Mouse (Mus musculus) lung, embryonic 14.5 days (tissue): ENCODE data around the gene Pnliprp1. TPM values are rescaled to one million over a fixed set of nuclear protein-coding genes. Genes with fewer than 3 reads are reported as not detected.

Source experiments
- ATAC-seq: fragments of 200-750 bp; cut with Nextera tagmentation; 2 replicates; pipeline ENCODE4 v1.8.0; 2017; ENCODE audit warnings: mild to moderate bottlenecking, moderate TSS enrichment, moderate library complexity; ENCODE audit not compliant: insufficient read depth
- DNase-seq: peaks from one replicate; pipeline ENCODE4 v3.0.0-alpha.2; 2015
- H3K27ac ChIP-seq: fragments of 300-500 bp; sonication (generic); 2 replicates; pipeline ENCODE4 v1.5.1; 2014; ENCODE audit warnings: low read depth, mild to moderate bottlenecking, moderate library complexity
- H3K27me3 ChIP-seq: fragments of 300-500 bp; sonication (generic); 2 replicates; pipeline ENCODE4 v1.6.1; 2014; ENCODE audit warnings: low read length, control low read depth; ENCODE audit not compliant: insufficient read depth
- H3K36me3 ChIP-seq: fragments of 300-500 bp; sonication (generic); 2 replicates; pipeline ENCODE4 v1.6.1; 2014; ENCODE audit warnings: control low read depth; ENCODE audit not compliant: insufficient read depth
- H3K4me1 ChIP-seq: fragments of 300-500 bp; sonication (generic); 2 replicates; pipeline ENCODE4 v1.6.1; 2014; ENCODE audit warnings: antibody characterized with exemption, control low read depth; ENCODE audit not compliant: insufficient read depth
- H3K4me2 ChIP-seq: fragments of 300-500 bp; sonication (generic); 2 replicates; pipeline ENCODE4 v1.6.1; 2014; ENCODE audit warnings: mild to moderate bottlenecking
- H3K4me3 ChIP-seq: fragments of 300-500 bp; sonication (generic); 2 replicates; pipeline ENCODE4 v1.5.1; 2014; ENCODE audit warnings: low read depth, low read length
- H3K9ac ChIP-seq: fragments of 300-500 bp; sonication (generic); 2 replicates; pipeline ENCODE4 v1.6.1; 2014
- H3K9me3 ChIP-seq: fragments of 300-500 bp; sonication (generic); 2 replicates; pipeline ENCODE4 v1.6.1; 2016; ENCODE audit warnings: low read depth, low read length, control low read depth
- CTCF ChIP-seq: IDR thresholded peaks from 2 replicates; pipeline ENCODE4 v1.5.1; 2016; ENCODE audit warnings: antibody characterized with exemption, low read depth
- WGBS: fragments of 180-500 bp; shearing (Covaris S2); extraction: QIAGEN DNeasy Blood & Tissue Kit; methylation state at CpG from one replicate; pipeline ENCODE4 v1.1.7; 2014; 5-methylcytosine and 5-hydroxymethylcytosine counted together
- polyA plus RNA-seq: library from polyadenylated mRNA; unstranded; fragments of >200 nt; fragmentation: Nextera tagmentation; extraction: Ambion mirVana; gene quantifications from 2 replicates; pipeline ENCODE4 v1.2.1, GENCODE M21; 2014

Pnliprp1 gene
- 0.69 and 1.0 TPM in 2 replicates for polyA plus RNA-seq

DNA sequence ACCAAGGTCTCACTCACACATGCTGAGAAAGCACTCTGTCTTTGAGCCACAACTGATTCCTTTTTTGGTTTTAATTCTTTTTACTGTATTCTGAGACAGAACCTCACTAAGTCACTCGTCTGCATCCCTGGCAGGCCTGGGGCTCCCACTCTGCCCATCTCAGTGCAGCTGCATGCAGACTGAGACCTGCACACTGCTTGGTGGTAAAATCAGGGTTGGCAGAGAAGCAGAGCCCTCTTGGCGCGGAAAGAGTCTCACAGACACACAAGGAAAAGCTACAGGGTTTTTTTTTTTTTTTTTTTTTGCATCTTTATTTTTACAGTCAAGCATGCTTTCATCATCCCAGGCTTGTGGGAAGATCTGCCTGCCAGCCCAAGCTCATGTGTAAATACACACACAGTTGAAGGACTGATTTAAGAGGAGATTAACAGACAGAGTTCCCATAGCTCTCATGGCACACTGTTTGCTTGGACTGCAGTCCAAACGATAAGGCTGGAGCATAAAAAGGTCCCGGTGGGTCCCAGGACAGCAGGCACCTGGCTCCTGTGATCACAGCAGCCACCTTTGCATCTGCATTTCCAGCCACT, at the start of gene Pnliprp1:
Pnliprp1 (plus strand) TSS at position 443 of the 587 bp plus-strand sequence.
- Histone ChIP-seq H3K9me3 (no peaks in the 10 kb centered on the region), H3K9ac (no peak within 1 kb of the TSS), H3K27me3 (no peaks in the 10 kb centered on the region), H3K36me3 (no peaks in the 10 kb centered on the region), H3K4me1 (peaks cover 5% of the 10 kb centered on the region; the same call in 1 of the 2 replicates), H3K4me2 (no peak within 1 kb of the TSS), H3K4me3 (no peak within 1 kb of the TSS), H3K27ac (no peak within 1 kb of the TSS)
- TF ChIP-seq CTCF, result no peak
- DNase-seq (peak; percentile 15), ATAC-seq (peak; percentile 21; the same call in 1 of the 2 replicates)
- 22% methylated on average over 5 of the region's 5 CpGs for WGBS

DNA sequence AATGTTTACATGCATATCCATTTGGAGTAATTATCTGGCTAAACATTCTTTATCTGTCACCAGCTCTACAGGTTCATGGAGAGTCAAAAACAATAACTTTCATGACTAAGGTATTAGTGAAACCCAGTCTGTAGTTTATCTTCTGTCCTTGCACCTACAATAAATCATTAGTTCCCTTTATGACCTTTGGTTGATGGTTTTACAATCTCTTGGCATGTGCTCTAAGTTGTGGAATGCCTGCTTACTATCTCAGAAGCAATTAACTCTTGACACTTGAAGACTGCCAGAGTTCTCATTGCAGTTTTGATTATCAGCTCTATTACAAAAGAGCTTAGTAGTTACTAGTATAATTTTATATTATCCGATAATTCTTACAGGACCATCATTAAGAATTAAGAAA, 39.8 kb upstream of the Pnliprp1 start:
- DNase-seq, result no peak
- H3K4me2 ChIP-seq, result no peak overlapping the region
- H3K9ac ChIP-seq, result no peak overlapping the region
- no peaks in the 10 kb centered on the region for H3K27me3 ChIP-seq
- WGBS, result 77% methylated on average over 1 of the region's 1 CpGs
- no peaks in the 10 kb centered on the region for H3K4me1 ChIP-seq
- no peak for TF ChIP-seq CTCF
- no peaks in the 10 kb centered on the region for H3K36me3 ChIP-seq
- no peak for ATAC-seq
- H3K9me3 ChIP-seq, result no peaks in the 10 kb centered on the region
- H3K4me3 ChIP-seq, result no peak overlapping the region
- H3K27ac ChIP-seq, result no peak overlapping the region

DNA sequence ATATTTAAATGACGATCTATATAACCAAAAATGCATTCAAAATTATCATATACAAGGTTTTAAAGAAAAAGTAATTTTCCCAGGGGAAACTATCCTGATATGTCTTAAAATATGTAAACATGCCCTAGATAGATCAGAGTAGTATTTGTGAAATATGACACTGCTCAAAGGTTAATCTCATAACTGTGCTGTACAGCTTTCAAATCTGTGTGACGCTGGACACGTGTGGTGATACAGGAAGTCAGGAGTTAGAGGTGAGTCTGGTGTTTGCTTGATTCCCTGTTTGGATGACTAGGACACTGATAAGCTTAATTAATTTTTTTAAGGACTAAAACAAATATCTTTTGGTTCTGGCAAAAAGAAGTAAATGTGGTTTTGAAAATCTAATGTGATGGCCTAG, 33.4 kb upstream of the Pnliprp1 start:
- 52% methylated on average over 3 of the region's 3 CpGs for WGBS

DNA sequence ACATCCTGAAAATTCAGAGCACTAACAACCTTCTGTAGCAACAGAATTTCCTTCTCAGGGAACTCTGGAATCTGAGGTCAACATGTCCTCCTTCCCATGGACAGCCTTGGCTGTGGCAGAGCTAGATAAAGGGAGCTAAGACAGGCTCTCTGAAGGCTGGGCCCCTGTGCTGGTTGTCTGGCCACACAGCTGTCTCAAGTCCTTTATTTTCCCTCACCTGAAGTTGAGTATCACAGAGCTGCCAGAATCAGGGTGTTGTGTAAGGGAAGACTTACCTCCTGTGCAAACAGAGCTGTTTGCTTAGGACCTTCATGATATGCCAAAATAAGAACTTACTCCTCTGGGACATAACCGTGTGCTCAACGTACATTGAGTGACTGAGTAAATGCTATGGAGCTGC, 32.5 kb upstream of the Pnliprp1 start:
- DNase-seq, result no peak
- TF ChIP-seq CTCF, result no peak
- WGBS, result 20% methylated on average over 2 of the region's 2 CpGs
- Histone ChIP-seq H3K4me2 (no peak overlapping the region), H3K27ac (no peak overlapping the region), H3K9me3 (0 out of 2 replicates have a peak, but pooled peaks cover 3% of the 10 kb centered on the region), H3K27me3 (no peaks in the 10 kb centered on the region), H3K9ac (no peak overlapping the region), H3K4me1 (no peaks in the 10 kb centered on the region), H3K4me3 (no peak overlapping the region), H3K36me3 (no peaks in the 10 kb centered on the region)
- ATAC-seq, result no peak

More for the DNA sequence above, 33.4 kb upstream of the Pnliprp1 start:
- Histone ChIP-seq H3K9ac (no peak overlapping the region), H3K4me1 (no peaks in the 10 kb centered on the region), H3K9me3 (0 out of 2 replicates have a peak, but pooled peaks cover 3% of the 10 kb centered on the region), H3K27ac (no peak overlapping the region), H3K4me3 (no peak overlapping the region), H3K36me3 (no peaks in the 10 kb centered on the region), H3K4me2 (no peak overlapping the region), H3K27me3 (no peaks in the 10 kb centered on the region)
- no peak for DNase-seq
- ATAC-seq, result no peak
- no peak for TF ChIP-seq CTCF

DNA sequence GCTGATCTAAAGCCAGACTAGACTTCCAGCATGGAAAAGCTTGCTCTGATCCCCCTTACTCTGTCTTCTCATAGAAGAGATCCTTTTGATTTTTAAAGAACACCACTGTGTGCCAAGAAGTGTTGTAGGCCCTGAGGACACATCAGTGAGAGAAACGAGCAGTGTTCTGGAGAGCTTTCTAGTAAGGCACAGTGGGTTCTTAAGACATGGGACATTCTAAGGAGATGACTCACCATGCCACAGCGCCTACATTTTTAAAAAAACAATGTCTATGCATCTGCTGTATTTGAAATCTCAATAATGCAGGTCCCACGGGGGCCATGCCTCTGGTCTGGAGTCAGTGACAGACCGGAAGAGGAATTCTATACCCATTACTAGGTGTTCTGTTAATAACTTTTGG, 24.1 kb upstream of the Pnliprp1 start:
- no peak for TF ChIP-seq CTCF
- ATAC-seq (no peak), DNase-seq (no peak)

DNA sequence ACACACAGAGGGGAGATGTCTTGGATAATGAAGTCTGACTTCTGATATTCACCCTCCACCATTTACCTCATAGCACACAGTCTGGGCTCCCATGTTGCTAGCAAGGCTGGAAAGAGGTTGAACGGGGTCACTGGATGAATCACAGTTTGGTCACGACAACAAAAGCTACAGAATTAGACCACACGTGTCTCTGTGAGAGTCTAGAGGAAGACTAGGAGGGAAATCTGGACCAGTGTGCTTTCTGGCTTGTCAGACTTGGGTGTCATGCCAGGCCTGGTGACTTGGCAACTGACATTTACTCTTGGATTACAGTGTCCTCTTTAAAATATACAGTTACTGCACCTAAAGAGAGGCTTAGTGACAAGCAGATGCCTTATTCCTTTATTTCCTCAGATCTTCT, 20.1 kb upstream of the Pnliprp1 start:
- Histone ChIP-seq H3K36me3 (no peaks in the 10 kb centered on the region), H3K27me3 (no peaks in the 10 kb centered on the region), H3K4me1 (no peaks in the 10 kb centered on the region), H3K9ac (no peak overlapping the region), H3K27ac (no peak overlapping the region), H3K4me2 (no peak overlapping the region), H3K4me3 (no peak overlapping the region), H3K9me3 (no peaks in the 10 kb centered on the region)
- ATAC-seq (no peak), DNase-seq (no peak)
- 71% methylated on average over 3 of the region's 3 CpGs for WGBS
- TF ChIP-seq CTCF, result no peak

More for the DNA sequence above, 24.1 kb upstream of the Pnliprp1 start:
- H3K27ac ChIP-seq, result no peak overlapping the region
- H3K27me3 ChIP-seq, result no peaks in the 10 kb centered on the region
- WGBS, result 76% methylated on average over 4 of the region's 4 CpGs
- no peak overlapping the region for H3K4me2 ChIP-seq
- no peaks in the 10 kb centered on the region for H3K9me3 ChIP-seq
- H3K9ac ChIP-seq, result no peak overlapping the region
- no peaks in the 10 kb centered on the region for H3K4me1 ChIP-seq
- no peak overlapping the region for H3K4me3 ChIP-seq
- no peaks in the 10 kb centered on the region for H3K36me3 ChIP-seq

DNA sequence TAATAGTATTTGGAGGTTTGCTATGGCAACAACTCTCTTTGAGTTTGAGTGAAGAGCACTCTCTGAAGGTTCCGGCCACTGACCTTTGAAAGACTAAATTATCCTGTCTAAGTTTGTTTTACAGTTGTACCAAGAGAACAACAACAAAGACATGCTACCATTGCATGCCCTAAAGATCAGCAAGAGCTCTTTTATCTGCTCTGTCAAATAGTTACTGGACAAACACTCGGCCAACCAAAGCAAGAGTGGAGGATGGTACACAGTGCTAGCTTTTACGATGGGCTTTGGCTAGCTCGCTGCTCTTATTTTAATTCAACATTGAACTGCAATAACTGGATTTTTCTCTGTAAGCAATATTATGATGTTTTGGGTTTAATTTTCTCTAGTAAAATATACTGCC, 10.8 kb upstream of the Pnliprp1 start:
- H3K27me3 ChIP-seq, result no peaks in the 10 kb centered on the region
- H3K27ac ChIP-seq, result no peak overlapping the region
- no peak overlapping the region for H3K4me2 ChIP-seq
- H3K4me1 ChIP-seq, result no peaks in the 10 kb centered on the region
- no peak for DNase-seq
- H3K4me3 ChIP-seq, result no peak overlapping the region
- no peak for ATAC-seq
- H3K9me3 ChIP-seq, result no peaks in the 10 kb centered on the region
- 53% methylated on average over 4 of the region's 4 CpGs for WGBS
- TF ChIP-seq CTCF, result no peak
- H3K9ac ChIP-seq, result no peak overlapping the region
- H3K36me3 ChIP-seq, result no peaks in the 10 kb centered on the region

DNA sequence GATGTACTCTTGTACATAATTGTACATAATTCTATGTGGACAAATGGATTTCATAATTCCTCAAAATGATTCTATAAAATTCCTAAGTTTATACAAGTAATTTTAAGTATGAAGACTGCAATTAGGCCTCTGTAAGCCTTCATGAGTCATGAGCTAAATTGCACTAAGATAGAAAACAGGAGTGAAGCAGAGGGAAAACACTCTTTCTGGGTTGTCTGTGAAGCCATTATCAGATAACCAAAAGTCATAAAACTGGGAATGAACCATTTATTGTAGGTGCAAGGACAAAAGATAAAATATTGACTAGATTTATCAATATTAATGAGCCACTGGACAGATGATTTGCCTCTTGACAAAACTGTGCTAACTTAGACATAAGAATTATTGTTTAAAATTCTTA, 8.2 kb upstream of the Pnliprp1 start:
- no peak overlapping the region for H3K4me2 ChIP-seq
- ATAC-seq (no peak), DNase-seq (no peak)
- H3K4me1 ChIP-seq, result no peaks in the 10 kb centered on the region
- no peak for TF ChIP-seq CTCF
- H3K9ac ChIP-seq, result no peak overlapping the region
- H3K9me3 ChIP-seq, result no peaks in the 10 kb centered on the region
- H3K36me3 ChIP-seq, result no peaks in the 10 kb centered on the region
- H3K27ac ChIP-seq, result no peak overlapping the region
- no peaks in the 10 kb centered on the region for H3K27me3 ChIP-seq
- no peak overlapping the region for H3K4me3 ChIP-seq
